Mouse (Mus musculus) forebrain, embryonic 16.5 days (tissue): ENCODE data around the gene Mettl17. TPM values are rescaled to one million over a fixed set of nuclear protein-coding genes. Genes with fewer than 3 reads are reported as not detected.
A peak's percentile ranks its signal among the peaks of the same experiment; 100 is the strongest.
"Not testable (repeated sequence)": the region's sequence is repeated elsewhere in the genome, so short reads cannot be mapped to it uniquely, and the experiment has no call there.

Source experiments
- ATAC-seq: fragments of 200-750 bp; cut with Nextera tagmentation; 2 replicates; pipeline ENCODE4 v1.8.0; 2017; ENCODE audit warnings: mild to moderate bottlenecking, moderate library complexity
- H3K27ac ChIP-seq: fragments of 300-500 bp; sonication (generic); 2 replicates; pipeline ENCODE4 v1.5.1; 2014; ENCODE audit warnings: low read length, control low read depth
- H3K27me3 ChIP-seq: fragments of 300-500 bp; sonication (generic); replicated peaks from 2 replicates; pipeline ENCODE4 v1.6.1; 2014; ENCODE audit warnings: low read length; ENCODE audit not compliant: control insufficient read depth, insufficient read depth
- H3K36me3 ChIP-seq: fragments of 300-500 bp; sonication (generic); 2 replicates; pipeline ENCODE4 v1.6.1; 2014; ENCODE audit not compliant: control insufficient read depth, insufficient read depth
- H3K4me1 ChIP-seq: fragments of 300-500 bp; sonication (generic); replicated peaks from 2 replicates; pipeline ENCODE4 v1.6.1; 2014; ENCODE audit warnings: low read length; ENCODE audit not compliant: control insufficient read depth, insufficient read depth
- H3K4me2 ChIP-seq: fragments of 300-500 bp; sonication (generic); 2 replicates; pipeline ENCODE4 v1.6.1; 2014; ENCODE audit warnings: mild to moderate bottlenecking, low read length, control low read depth
- H3K4me3 ChIP-seq: fragments of 300-500 bp; sonication (generic); replicated peaks from 2 replicates; pipeline ENCODE4 v1.5.1; 2014; ENCODE audit warnings: mild to moderate bottlenecking, low read length, control low read depth
- H3K9ac ChIP-seq: fragments of 300-500 bp; sonication (generic); replicated peaks from 2 replicates; pipeline ENCODE4 v1.6.1; 2014; ENCODE audit warnings: low read depth, low read length, control low read depth
- H3K9me3 ChIP-seq: fragments of 300-500 bp; sonication (generic); 2 replicates; pipeline ENCODE4 v1.6.1; 2016; ENCODE audit warnings: low read length; ENCODE audit not compliant: control insufficient read depth
- WGBS: fragments of 180-500 bp; shearing (Covaris S2); extraction: QIAGEN DNeasy Blood & Tissue Kit; methylation state at CpG from one replicate; pipeline ENCODE4 v1.1.7; 2014; 5-methylcytosine and 5-hydroxymethylcytosine counted together
- polyA plus RNA-seq: library from polyadenylated mRNA; unstranded; fragments of >200 nt; fragmentation: Nextera tagmentation; extraction: Ambion mirVana; gene quantifications from 2 replicates; pipeline ENCODE4 v1.2.1, GENCODE M21; 2015

The Mettl17 gene
- polyA plus RNA-seq, 1 experiment from 2014 or later, result 94.7 TPM

GRCm38 (mm10) chr14:51921759-51922570 is 37.3 kb downstream of the Mettl17 start:
- WGBS, result 72% methylated on average over 16 of the region's 16 CpGs
- peak; percentile 73 for ATAC-seq

GRCm38 (mm10) chr14:51922571-51922865 is 37.9 kb downstream of the Mettl17 start, which contains the start of gene Rnase13:
Rnase13 (minus strand) TSS chr14:51922773.
- Histone ChIP-seq H3K4me2 (no peak within 1 kb of the TSS), H3K9ac (no peak within 1 kb of the TSS), H3K36me3 (no peaks in the 10 kb centered on the region), H3K27me3 (no peaks in the 10 kb centered on the region), H3K4me1 (peaks cover 10% of the 10 kb centered on the region), H3K4me3 (no peak within 1 kb of the TSS), H3K9me3 (no peaks in the 10 kb centered on the region), H3K27ac (no peak within 1 kb of the TSS)
- no peak for ATAC-seq
- 62% methylated on average over 7 of the region's 7 CpGs for WGBS

More at GRCm38 (mm10) chr14:51921759-51922570, 37.3 kb downstream of the Mettl17 start:
- Histone ChIP-seq H3K4me1 (peaks cover 10% of the 10 kb centered on the region), H3K27me3 (no peaks in the 10 kb centered on the region), H3K36me3 (no peaks in the 10 kb centered on the region), H3K9me3 (no peaks in the 10 kb centered on the region), H3K27ac (no peak overlapping the region), H3K9ac (no peak overlapping the region), H3K4me3 (no peak overlapping the region), H3K4me2 (no peak overlapping the region)

DNA sequence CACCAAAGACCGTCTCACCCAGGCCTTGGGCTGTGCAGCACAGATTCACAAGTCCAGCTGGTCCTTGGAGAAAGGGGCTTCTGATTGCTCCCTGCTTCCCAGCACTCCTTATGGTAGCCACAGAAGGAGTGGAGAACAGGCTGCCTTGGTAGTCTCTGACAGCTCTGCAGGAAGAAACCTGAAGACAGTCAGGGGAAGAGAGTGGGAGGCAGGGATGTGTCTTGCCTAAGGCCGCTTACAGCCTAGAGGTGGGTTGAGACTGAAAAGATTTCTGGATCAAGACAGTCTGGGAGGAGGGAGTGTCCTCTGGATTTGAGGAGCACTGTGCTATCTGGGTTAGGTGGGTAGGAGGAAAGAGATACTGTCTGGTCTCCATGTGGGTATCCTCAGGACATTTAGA is 38.3 kb downstream of the Mettl17 start:
- no peaks in the 10 kb centered on the region for H3K9me3 ChIP-seq
- no peak overlapping the region for H3K4me2 ChIP-seq
- H3K4me3 ChIP-seq, result no peak overlapping the region
- ATAC-seq, result no peak
- no peak overlapping the region for H3K9ac ChIP-seq
- H3K4me1 ChIP-seq, result peaks cover 10% of the 10 kb centered on the region
- WGBS, result 91% methylated on average over 2 of the region's 2 CpGs
- no peaks in the 10 kb centered on the region for H3K27me3 ChIP-seq
- no peak overlapping the region for H3K27ac ChIP-seq
- H3K36me3 ChIP-seq, result no peaks in the 10 kb centered on the region

DNA sequence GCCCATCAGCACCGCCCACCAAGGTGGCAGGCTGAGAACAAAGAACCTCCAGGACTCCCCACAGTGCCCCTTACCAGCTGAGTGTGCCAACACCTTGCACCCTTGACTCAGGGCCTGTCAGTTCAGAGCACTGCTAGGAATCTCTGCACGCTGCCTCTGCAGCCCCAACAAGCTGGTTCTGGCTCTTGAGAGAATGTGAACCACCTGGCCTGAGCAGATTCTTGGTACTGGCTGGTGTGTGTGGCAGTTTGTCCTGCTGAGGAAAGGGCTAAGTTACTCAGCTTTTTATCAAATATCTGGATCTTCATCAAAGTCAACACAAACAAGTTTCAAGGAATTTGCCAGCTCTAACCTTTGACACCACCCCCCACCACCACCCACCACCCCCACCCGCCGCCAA is 38.9 kb downstream of the Mettl17 start:
- H3K9ac ChIP-seq, result no peak overlapping the region
- H3K4me1 ChIP-seq, result peaks cover 10% of the 10 kb centered on the region
- H3K9me3 ChIP-seq, result no peaks in the 10 kb centered on the region
- no peak overlapping the region for H3K4me2 ChIP-seq
- 81% methylated on average over 4 of the region's 4 CpGs for WGBS
- H3K27ac ChIP-seq, result no peak overlapping the region
- ATAC-seq, result no peak
- no peaks in the 10 kb centered on the region for H3K27me3 ChIP-seq
- H3K4me3 ChIP-seq, result no peak overlapping the region
- no peaks in the 10 kb centered on the region for H3K36me3 ChIP-seq

GRCm38 (mm10) chr14:51926930-51927329 is 42.3 kb downstream of the Mettl17 start:
- H3K36me3 ChIP-seq, H3K4me3 ChIP-seq, H3K9ac ChIP-seq, H3K4me2 ChIP-seq, H3K27me3 ChIP-seq, H3K27ac ChIP-seq, H3K9me3 ChIP-seq, ATAC-seq: not testable (repeated sequence)
- WGBS, result 94% methylated on average over 11 of the region's 11 CpGs
- peaks cover 17% of the 10 kb centered on the region for H3K4me1 ChIP-seq

GRCm38 (mm10) chr14:51929309-51929943 is 44.8 kb downstream of the Mettl17 start:
- peak; percentile 67 for ATAC-seq
- peak overlapping the region; percentile 56 for H3K27ac ChIP-seq

DNA sequence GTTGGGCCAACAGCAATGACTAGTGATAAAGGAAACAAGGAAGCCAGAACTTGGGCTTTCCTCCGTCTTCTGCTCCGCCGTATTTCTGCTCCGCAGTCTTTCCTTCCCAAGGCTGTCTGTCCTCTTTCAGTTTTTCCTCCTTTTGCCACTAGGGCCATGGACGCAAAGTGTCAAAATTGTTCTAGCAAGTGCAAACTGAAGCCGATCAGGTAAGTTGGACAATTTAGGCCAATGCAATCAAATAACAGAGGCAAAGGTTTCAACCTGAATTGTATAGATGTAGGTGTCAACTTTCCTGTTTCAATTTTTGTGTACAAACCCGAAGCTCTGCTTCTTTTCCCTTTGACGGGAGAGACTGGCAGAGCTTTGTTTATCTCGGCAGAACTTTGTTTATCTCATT is 45.3 kb downstream of the Mettl17 start:
- H3K27ac ChIP-seq, result peak overlapping the region; percentile 56
- 58% methylated on average over 9 of the region's 9 CpGs for WGBS
- no peaks in the 10 kb centered on the region for H3K27me3 ChIP-seq
- H3K4me1 ChIP-seq, result peaks cover 11% of the 10 kb centered on the region
- no peak overlapping the region for H3K4me2 ChIP-seq
- H3K9me3 ChIP-seq, result no peaks in the 10 kb centered on the region
- 0 out of 2 replicates have a peak, but pooled peaks have one; percentile 1 for ATAC-seq
- H3K36me3 ChIP-seq, result no peaks in the 10 kb centered on the region
- H3K4me3 ChIP-seq, result no peak overlapping the region
- no peak overlapping the region for H3K9ac ChIP-seq

More at GRCm38 (mm10) chr14:51929309-51929943, 44.8 kb downstream of the Mettl17 start:
- no peak overlapping the region for H3K4me2 ChIP-seq
- no peaks in the 10 kb centered on the region for H3K27me3 ChIP-seq
- 56% methylated on average over 8 of the region's 8 CpGs for WGBS
- no peak overlapping the region for H3K9ac ChIP-seq
- H3K9me3 ChIP-seq, result no peaks in the 10 kb centered on the region
- no peaks in the 10 kb centered on the region for H3K36me3 ChIP-seq
- H3K4me3 ChIP-seq, result no peak overlapping the region
- peaks cover 11% of the 10 kb centered on the region for H3K4me1 ChIP-seq

GRCm38 (mm10) chr14:51930824-51931223 is 46.2 kb downstream of the Mettl17 start:
- no peak overlapping the region for H3K9ac ChIP-seq
- no peaks in the 10 kb centered on the region for H3K9me3 ChIP-seq
- H3K27ac ChIP-seq, result no peak overlapping the region
- H3K27me3 ChIP-seq, result no peaks in the 10 kb centered on the region
- no peak overlapping the region for H3K4me2 ChIP-seq
- no peak overlapping the region for H3K4me3 ChIP-seq
- peaks cover 11% of the 10 kb centered on the region for H3K4me1 ChIP-seq
- no peaks in the 10 kb centered on the region for H3K36me3 ChIP-seq
- 29% methylated on average over 5 of the region's 5 CpGs for WGBS
- peak; percentile 88 for ATAC-seq

GRCm38 (mm10) chr14:51932092-51933020 is 47.7 kb downstream of the Mettl17 start:
- no peak for ATAC-seq
- no peaks in the 10 kb centered on the region for H3K36me3 ChIP-seq

More at GRCm38 (mm10) chr14:51932092-51933020, 47.7 kb downstream of the Mettl17 start:
- 79% methylated on average over 10 of the region's 10 CpGs for WGBS
- no peak overlapping the region for H3K4me2 ChIP-seq
- H3K4me3 ChIP-seq, result no peak overlapping the region
- H3K27me3 ChIP-seq, result no peaks in the 10 kb centered on the region
- no peaks in the 10 kb centered on the region for H3K9me3 ChIP-seq
- H3K9ac ChIP-seq, result no peak overlapping the region
- no peak overlapping the region for H3K27ac ChIP-seq
- H3K4me1 ChIP-seq, result peaks cover 11% of the 10 kb centered on the region
